8 mouse cellular contexts compared by ENCODE assay signal in the genomic region with DNA sequence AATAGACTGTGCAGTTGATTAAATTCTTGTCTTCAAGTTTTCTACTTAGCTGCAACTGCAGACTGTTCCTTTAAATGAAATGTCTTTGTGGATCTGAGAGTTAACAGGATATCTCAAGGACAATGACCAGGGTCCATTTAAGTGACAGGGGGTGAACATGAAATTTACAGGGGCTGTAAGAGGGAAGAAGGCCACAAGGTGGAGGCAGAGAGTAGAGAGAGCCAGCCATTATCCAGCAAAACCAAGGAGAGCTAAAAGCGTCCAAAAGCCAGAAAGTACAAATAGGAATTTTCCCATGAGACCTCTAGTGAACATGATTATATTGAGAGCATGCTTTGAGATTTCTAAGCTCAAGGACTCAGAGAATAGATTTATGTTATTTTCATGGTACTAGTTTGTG.
DNase-seq lines count a peak whose midpoint lies in the region; ATAC-seq and TF ChIP-seq lines count a peak whose summit lies in the region.

No protein-coding gene starts in this region.

- TF ChIP-seq EP300 in liver, postnatal 0 days (IDR thresholded peaks at IDR 0.05; ENCODE audit: low read depth), result no peak

- H3K4me3 ChIP-seq in liver, adult 2 months (ENCODE audit: insufficient read depth, low read depth, low read length), result no peak overlapping the region
- H3K4me3 ChIP-seq in liver, embryonic 12.5 days, result no peak overlapping the region
- no peak overlapping the region for H3K4me3 ChIP-seq in liver, postnatal 0 days (ENCODE audit: low read depth, low read length)

- DNase-seq in adrenal gland, adult 2 months, result peak; percentile 3
- no peak for DNase-seq in adrenal gland, postnatal 4 days (ENCODE audit: low spot score in 2 of 2)
- peak; percentile 2 for DNase-seq in liver, adult 2 months (ENCODE audit: extremely low read depth, low read depth, low spot score)
- DNase-seq in adrenal gland, postnatal 10 days, result peak; percentile 53
- peak; percentile 22 for DNase-seq in liver, postnatal 0 days

- no peak overlapping the region for H3K9ac ChIP-seq in liver, adult 2 months (ENCODE audit: low read depth, low read length)
- no peak overlapping the region for H3K9ac ChIP-seq in liver, embryonic 12.5 days
- no peak overlapping the region for H3K9ac ChIP-seq in liver, postnatal 0 days (replicated peaks)

- no peak for TF ChIP-seq POLR2A in liver, adult 2 months (IDR thresholded peaks at IDR 0.05; ENCODE audit: extremely low read depth, insufficient read depth, low read length)

- ATAC-seq in liver, embryonic 12.5 days, result no peak
- ATAC-seq in granulocyte monocyte progenitor cell, adult 5-6 weeks (replicated peaks; ENCODE audit: poor library complexity, severe bottlenecking), result peak; percentile 69
- no peak for ATAC-seq in liver, postnatal 0 days
- ATAC-seq in inflammation-experienced regulatory T-cells, adult 6 months, result no peak

- no peak overlapping the region for H3K27ac ChIP-seq in liver, adult 2 months (replicated peaks; ENCODE audit: insufficient read depth, low read depth, low read length)
- H3K27ac ChIP-seq in liver, embryonic 12.5 days, result no peak overlapping the region
- no peak overlapping the region for H3K27ac ChIP-seq in liver, postnatal 0 days (ENCODE audit: low read depth)

- no peak overlapping the region for H3K4me2 ChIP-seq in liver, embryonic 12.5 days
- H3K4me2 ChIP-seq in liver, postnatal 0 days (ENCODE audit: low read depth, low read length), result no peak overlapping the region

- no peaks in the 10 kb centered on the region for H3K9me3 ChIP-seq in liver, embryonic 12.5 days (replicated peaks)
- no peaks in the 10 kb centered on the region for H3K9me3 ChIP-seq in liver, postnatal 0 days (ENCODE audit: low read length)

- H3K27me3 ChIP-seq in liver, adult 2 months (ENCODE audit: control insufficient read depth, insufficient read depth, low read length), result no peaks in the 10 kb centered on the region
- no peaks in the 10 kb centered on the region for H3K27me3 ChIP-seq in liver, embryonic 12.5 days (replicated peaks)
- H3K27me3 ChIP-seq in liver, postnatal 0 days (ENCODE audit: insufficient read depth, low read length), result no peaks in the 10 kb centered on the region

- TF ChIP-seq CTCF in liver, adult 2 months (IDR thresholded peaks at IDR 0.05; ENCODE audit: low read depth, low read length), result no peak
- TF ChIP-seq CTCF in liver, postnatal 0 days (IDR thresholded peaks at IDR 0.05; ENCODE audit: low read depth), result peak; percentile 61

- no peaks in the 10 kb centered on the region for H3K36me3 ChIP-seq in liver, adult 2 months (ENCODE audit: control insufficient read depth, insufficient read depth, low read length)
- H3K36me3 ChIP-seq in liver, embryonic 12.5 days, result no peaks in the 10 kb centered on the region
- 0 out of 2 replicates have a peak, but pooled peaks cover 2% of the 10 kb centered on the region for H3K36me3 ChIP-seq in liver, postnatal 0 days (replicated peaks; ENCODE audit: insufficient read depth, low read length)

- no peaks in the 10 kb centered on the region for H3K4me1 ChIP-seq in liver, adult 2 months (ENCODE audit: control insufficient read depth, insufficient read depth, low read length)
- no peaks in the 10 kb centered on the region for H3K4me1 ChIP-seq in liver, embryonic 12.5 days
- no peaks in the 10 kb centered on the region for H3K4me1 ChIP-seq in liver, postnatal 0 days (ENCODE audit: insufficient read depth)

- H3K79me2 ChIP-seq in liver, adult 2 months (ENCODE audit: control insufficient read depth, insufficient read depth, low read length), result no peaks in the 10 kb centered on the region

- 12% methylated on average over 1 of the region's 1 CpGs for WGBS in liver, adult 2 months
- 35% methylated on average over 1 of the region's 1 CpGs for WGBS in liver, embryonic 12.5 days (ENCODE audit: insufficient replicate concordance)
- WGBS in liver, postnatal 0 days (ENCODE audit: insufficient replicate concordance), result 51% methylated on average over 1 of the region's 1 CpGs

Comparison
In these comparisons a context has a peak if more than half of its experiments do, and no peak if none do; other contexts are left out.
1. DNase-seq: peak in adrenal gland, adult 2 months (single experiment), liver, adult 2 months (single experiment), adrenal gland, postnatal 10 days (single experiment) and liver, postnatal 0 days (single experiment); none in adrenal gland, postnatal 4 days (0 of 2).